Mouse (Mus musculus) small intestine, adult 2 months (tissue): ENCODE results near the gene Taf1.

Experiments used
- CTCF ChIP-seq: fragments of 200-500 bp; IDR thresholded peaks from 2 replicates; pipeline ENCODE4 v1.5.1; 2012; ENCODE audit warnings: low read depth, mild to moderate bottlenecking, control low read depth, inconsistent platforms, low read length, moderate library complexity, mixed read lengths; ENCODE audit not compliant: insufficient replicate concordance, insufficient read length; ENCODE audit errors: extremely low read depth
- POLR2A ChIP-seq: fragments of 200-500 bp; IDR thresholded peaks from 2 replicates; pipeline ENCODE4 v1.6.1; 2012; ENCODE audit warnings: low read depth, mild to moderate bottlenecking, control low read depth, inconsistent platforms, low read length, moderate library complexity

DNA sequence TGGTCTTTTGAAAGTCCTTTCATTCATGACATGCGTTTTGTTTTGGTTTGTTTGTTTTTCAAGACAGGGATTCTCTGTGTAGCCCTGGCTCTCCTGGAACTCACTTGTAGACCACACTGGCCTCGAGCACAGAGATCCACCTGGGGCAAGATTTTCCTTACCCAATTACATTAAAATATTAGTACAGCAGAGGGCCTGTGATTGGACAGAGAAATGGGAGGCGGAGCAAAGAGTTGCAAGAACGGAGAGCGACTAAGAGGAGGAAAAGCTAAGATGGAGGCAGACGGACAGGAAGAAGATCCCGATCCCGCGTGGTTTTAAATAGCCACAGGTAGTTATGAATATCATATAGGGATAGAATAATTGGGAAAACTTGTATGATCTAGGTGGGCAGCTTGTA lies 5.2 kb upstream of the Taf1 start:
- TF ChIP-seq POLR2A (no peak), CTCF (no peak)
